Mouse (Mus musculus) lung, embryonic 14.5 days (tissue): Measurements from ENCODE around the gene Kcnh4. TPM values are rescaled to one million over a fixed set of nuclear protein-coding genes. Genes with fewer than 3 reads are reported as not detected.

Source experiments
- ATAC-seq: fragments of 200-750 bp; cut with Nextera tagmentation; 2 replicates; pipeline ENCODE4 v1.8.0; 2017; ENCODE audit warnings: mild to moderate bottlenecking, moderate TSS enrichment, moderate library complexity; ENCODE audit not compliant: insufficient read depth
- DNase-seq: peaks from one replicate; pipeline ENCODE4 v3.0.0-alpha.2; 2015
- H3K27ac ChIP-seq: fragments of 300-500 bp; sonication (generic); 2 replicates; pipeline ENCODE4 v1.5.1; 2014; ENCODE audit warnings: low read depth, mild to moderate bottlenecking, moderate library complexity
- H3K27me3 ChIP-seq: fragments of 300-500 bp; sonication (generic); 2 replicates; pipeline ENCODE4 v1.6.1; 2014; ENCODE audit warnings: low read length, control low read depth; ENCODE audit not compliant: insufficient read depth
- H3K36me3 ChIP-seq: fragments of 300-500 bp; sonication (generic); 2 replicates; pipeline ENCODE4 v1.6.1; 2014; ENCODE audit warnings: control low read depth; ENCODE audit not compliant: insufficient read depth
- H3K4me1 ChIP-seq: fragments of 300-500 bp; sonication (generic); 2 replicates; pipeline ENCODE4 v1.6.1; 2014; ENCODE audit warnings: antibody characterized with exemption, control low read depth; ENCODE audit not compliant: insufficient read depth
- H3K4me2 ChIP-seq: fragments of 300-500 bp; sonication (generic); 2 replicates; pipeline ENCODE4 v1.6.1; 2014; ENCODE audit warnings: mild to moderate bottlenecking
- H3K4me3 ChIP-seq: fragments of 300-500 bp; sonication (generic); 2 replicates; pipeline ENCODE4 v1.5.1; 2014; ENCODE audit warnings: low read depth, low read length
- H3K9ac ChIP-seq: fragments of 300-500 bp; sonication (generic); 2 replicates; pipeline ENCODE4 v1.6.1; 2014
- H3K9me3 ChIP-seq: fragments of 300-500 bp; sonication (generic); 2 replicates; pipeline ENCODE4 v1.6.1; 2016; ENCODE audit warnings: low read depth, low read length, control low read depth
- CTCF ChIP-seq: IDR thresholded peaks from 2 replicates; pipeline ENCODE4 v1.5.1; 2016; ENCODE audit warnings: antibody characterized with exemption, low read depth
- WGBS: fragments of 180-500 bp; shearing (Covaris S2); extraction: QIAGEN DNeasy Blood & Tissue Kit; methylation state at CpG from one replicate; pipeline ENCODE4 v1.1.7; 2014; 5-methylcytosine and 5-hydroxymethylcytosine counted together
- polyA plus RNA-seq: library from polyadenylated mRNA; unstranded; fragments of >200 nt; fragmentation: Nextera tagmentation; extraction: Ambion mirVana; gene quantifications from 2 replicates; pipeline ENCODE4 v1.2.1, GENCODE M21; 2014

Gene Kcnh4
- polyA plus RNA-seq, 1 experiment from 2014 or later: not detected

DNA sequence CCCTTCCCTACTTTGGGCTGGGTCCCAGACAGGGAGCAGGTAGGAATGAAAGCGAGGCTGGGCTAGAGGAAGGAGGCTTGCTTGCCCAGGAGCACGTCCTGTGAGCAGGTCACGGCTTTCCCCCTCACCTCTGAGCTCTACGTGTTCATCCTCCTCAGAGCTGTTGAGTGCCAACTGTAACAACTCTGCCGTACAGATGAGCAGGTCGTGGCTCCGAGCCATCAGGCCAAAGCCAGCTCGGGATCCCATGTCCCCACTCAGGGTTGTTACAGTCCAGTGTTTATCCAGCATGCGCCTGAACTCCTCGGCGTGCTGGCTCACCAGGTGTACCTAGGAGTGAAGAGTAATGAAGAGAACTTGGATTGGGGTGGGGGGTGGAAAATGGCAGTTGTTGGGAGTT, 56.4 kb downstream of the Kcnh4 start:
- no peak for TF ChIP-seq CTCF
- Histone ChIP-seq H3K4me2 (peak overlapping the region; percentile 4; the same call in 1 of the 2 replicates), H3K36me3 (peaks cover 41% of the 10 kb centered on the region), H3K9ac (no peak overlapping the region), H3K27me3 (no peaks in the 10 kb centered on the region), H3K4me1 (0 out of 2 replicates have a peak, but pooled peaks cover 2% of the 10 kb centered on the region), H3K27ac (no peak overlapping the region), H3K4me3 (no peak overlapping the region), H3K9me3 (no peaks in the 10 kb centered on the region)
- ATAC-seq (0 out of 2 replicates have a peak, but pooled peaks have one; percentile 8), DNase-seq (no peak)
- 54% methylated on average over 11 of the region's 11 CpGs for WGBS

DNA sequence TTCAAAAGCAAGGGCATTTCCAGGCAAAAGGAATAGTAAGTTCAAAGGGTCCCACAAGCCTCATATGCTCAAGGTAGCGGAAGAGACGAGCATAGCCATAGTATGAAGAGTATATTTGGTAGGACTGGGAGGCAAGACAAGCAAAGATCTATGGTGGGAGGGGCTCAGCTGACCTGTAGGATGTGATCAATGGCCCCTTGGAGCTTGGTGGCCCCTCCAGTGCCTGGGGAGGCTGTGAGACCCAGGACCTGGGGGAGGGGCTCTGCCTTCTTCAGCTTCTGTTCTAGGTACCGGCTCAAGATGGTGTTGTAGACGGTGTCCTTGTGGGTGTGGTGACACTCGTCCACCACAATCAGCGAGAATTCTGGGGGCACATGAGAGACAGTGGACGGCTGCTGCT, 56.8 kb downstream of the Kcnh4 start:
- Histone ChIP-seq H3K27ac (no peak overlapping the region), H3K4me2 (peak overlapping the region; percentile 46), H3K4me3 (no peak overlapping the region; the same call in 1 of the 2 replicates), H3K36me3 (peaks cover 39% of the 10 kb centered on the region), H3K4me1 (0 out of 2 replicates have a peak, but pooled peaks cover 2% of the 10 kb centered on the region), H3K27me3 (no peaks in the 10 kb centered on the region), H3K9ac (no peak overlapping the region), H3K9me3 (no peaks in the 10 kb centered on the region)
- TF ChIP-seq CTCF: no peak
- ATAC-seq: peak; percentile 10; the same call in 1 of the 2 replicates
- DNase-seq: no peak
- WGBS: 45% methylated on average over 7 of the region's 7 CpGs

DNA sequence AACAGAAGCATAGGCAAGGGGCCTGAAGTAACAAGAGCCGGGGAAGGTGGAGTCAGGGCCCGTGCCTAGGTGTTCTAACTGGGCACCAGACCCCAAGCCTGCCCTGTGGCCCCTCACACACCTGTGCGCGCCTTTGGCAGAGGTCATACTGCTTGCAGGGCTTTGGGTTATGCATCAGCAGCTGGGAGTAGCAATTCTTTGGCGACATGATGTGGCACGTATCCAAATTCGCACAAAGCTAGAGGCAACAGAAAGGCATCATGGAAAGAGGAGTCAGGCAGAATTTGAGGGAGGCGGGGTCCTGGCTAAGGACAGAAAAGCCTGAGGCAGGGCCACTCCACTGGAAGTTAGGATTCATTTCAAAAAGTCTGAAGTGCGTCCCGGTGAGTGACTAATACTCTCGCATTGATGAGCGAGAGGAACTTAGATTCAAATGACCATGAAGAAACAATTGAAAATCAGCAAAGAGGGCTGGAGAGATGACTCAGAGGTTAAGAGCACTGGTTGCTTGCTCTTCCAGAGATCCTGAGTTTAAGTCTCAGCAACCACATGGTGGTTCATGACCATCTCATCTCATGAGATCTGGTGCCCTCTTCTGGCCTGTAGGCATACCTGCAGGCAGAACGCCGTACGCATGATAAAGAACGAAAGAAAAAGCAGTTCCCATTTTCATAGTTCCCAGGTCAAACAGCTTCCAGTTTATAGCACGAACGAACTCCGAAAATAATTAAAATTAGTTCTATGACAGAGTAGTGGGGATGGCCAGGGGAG, 57.5 kb downstream of the Kcnh4 start:
- Histone ChIP-seq H3K36me3 (peaks cover 34% of the 10 kb centered on the region), H3K9ac (no peak overlapping the region), H3K27ac (no peak overlapping the region), H3K9me3 (no peaks in the 10 kb centered on the region), H3K4me1 (0 out of 2 replicates have a peak, but pooled peaks cover 2% of the 10 kb centered on the region), H3K27me3 (no peaks in the 10 kb centered on the region), H3K4me2 (peak overlapping the region; percentile 46), H3K4me3 (no peak overlapping the region)
- ATAC-seq (peak; percentile 37), DNase-seq (peak; percentile 95)
- WGBS: 35% methylated on average over 19 of the region's 19 CpGs
- TF ChIP-seq CTCF: peak; percentile 96

DNA sequence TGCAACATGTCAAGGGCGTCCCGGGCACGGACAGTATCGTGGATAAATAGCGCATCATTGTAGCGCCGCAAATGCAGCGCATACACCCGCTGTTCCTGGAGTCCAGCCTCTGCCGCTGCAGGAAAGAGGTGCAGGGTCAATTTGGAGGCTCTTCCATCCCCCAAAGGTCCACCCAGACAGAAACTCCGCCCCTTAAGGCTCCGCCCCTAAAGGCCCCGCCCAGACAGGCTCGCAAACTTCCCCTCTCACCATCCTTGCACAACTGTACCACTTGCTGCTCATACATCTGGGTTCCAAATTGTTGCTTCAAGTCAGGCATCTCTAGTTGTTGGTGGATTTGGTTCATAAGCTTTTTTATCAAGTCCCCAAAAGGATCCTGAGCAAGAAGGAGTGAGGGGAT, 58.4 kb downstream of the Kcnh4 start:
- Histone ChIP-seq H3K4me1 (0 out of 2 replicates have a peak, but pooled peaks cover 2% of the 10 kb centered on the region), H3K36me3 (peaks cover 24% of the 10 kb centered on the region), H3K9me3 (no peaks in the 10 kb centered on the region), H3K4me2 (peak overlapping the region; percentile 53), H3K9ac (0 out of 2 replicates have a peak overlapping the region, but pooled peaks have one; percentile 3), H3K27ac (no peak overlapping the region), H3K27me3 (no peaks in the 10 kb centered on the region), H3K4me3 (peak overlapping the region; percentile 19; the same call in 1 of the 2 replicates)
- no peak for TF ChIP-seq CTCF
- ATAC-seq: peak; percentile 65
- 7% methylated on average over 14 of the region's 14 CpGs for WGBS
- peak; percentile 79 for DNase-seq

DNA sequence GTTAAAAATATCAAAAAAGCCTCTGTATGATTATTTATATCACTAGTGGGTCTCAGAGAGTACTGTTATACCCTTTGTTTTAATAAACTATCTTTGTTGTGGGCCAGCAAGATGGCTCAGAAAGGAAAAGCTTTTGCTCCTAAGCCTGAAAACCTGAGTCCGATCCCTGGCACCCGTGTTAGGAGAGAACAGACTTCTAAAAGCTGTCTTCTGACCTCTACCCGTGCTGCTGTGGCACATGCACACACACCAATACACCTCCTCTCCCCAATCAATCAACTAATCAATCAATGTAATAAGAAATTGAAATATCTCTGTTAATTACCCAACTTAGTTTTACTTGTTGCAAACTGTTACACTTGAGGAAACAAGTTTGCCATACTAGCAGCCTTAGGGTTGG, 59.0 kb downstream of the Kcnh4 start:
- Histone ChIP-seq H3K27ac (no peak overlapping the region), H3K9me3 (no peaks in the 10 kb centered on the region), H3K4me1 (0 out of 2 replicates have a peak, but pooled peaks cover 2% of the 10 kb centered on the region), H3K9ac (no peak overlapping the region), H3K36me3 (peaks cover 18% of the 10 kb centered on the region), H3K27me3 (no peaks in the 10 kb centered on the region), H3K4me2 (peak overlapping the region; percentile 53; the same call in 1 of the 2 replicates), H3K4me3 (no peak overlapping the region)
- no peak for TF ChIP-seq CTCF
- WGBS: 71% methylated on average over 3 of the region's 3 CpGs
- DNase-seq (no peak), ATAC-seq (no peak)

DNA sequence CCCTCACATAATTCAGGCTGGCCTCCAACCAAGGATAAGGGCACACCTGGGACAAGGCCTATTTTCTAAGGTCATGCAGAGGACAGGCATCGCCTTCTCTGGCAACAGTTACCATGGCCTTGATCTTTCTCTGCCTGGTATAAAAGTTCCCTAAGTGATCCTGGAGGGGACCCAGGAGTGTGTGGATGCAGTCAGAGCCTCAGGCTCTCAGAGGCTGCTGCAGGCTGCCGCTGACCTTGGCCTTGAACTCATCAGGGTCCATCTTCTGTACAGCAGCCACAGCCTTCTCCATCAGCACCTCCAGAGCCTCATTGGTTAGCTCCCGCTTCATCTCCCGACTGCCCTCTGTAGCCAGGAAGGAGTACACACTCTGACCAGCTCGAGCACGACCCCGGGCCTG, 61.8 kb downstream of the Kcnh4 start:
- no peaks in the 10 kb centered on the region for H3K9me3 ChIP-seq

DNA sequence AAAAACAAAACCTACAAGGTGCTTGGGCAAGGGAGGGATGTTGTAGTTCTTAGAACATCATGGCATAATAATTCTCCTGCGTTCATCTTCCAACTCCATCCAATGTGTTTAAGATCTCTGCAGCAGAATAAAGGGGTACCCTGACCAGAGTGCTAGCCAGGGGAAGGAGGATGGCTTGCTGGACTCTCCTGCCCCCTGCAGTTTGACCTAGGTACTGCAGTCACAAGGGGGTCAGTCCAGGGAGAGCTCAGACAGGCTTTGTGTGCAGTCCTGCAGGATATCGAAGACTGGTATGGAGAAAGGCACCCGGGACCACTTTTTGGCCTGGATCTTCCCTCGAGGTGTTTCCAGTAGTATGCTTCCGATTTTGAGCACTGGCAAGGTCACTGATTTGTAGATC, 64.8 kb downstream of the Kcnh4 start:
- Histone ChIP-seq H3K27me3 (peaks cover 21% of the 10 kb centered on the region), H3K36me3 (0 out of 2 replicates have a peak, but pooled peaks cover 4% of the 10 kb centered on the region), H3K9ac (no peak overlapping the region), H3K4me3 (no peak overlapping the region), H3K27ac (no peak overlapping the region), H3K4me2 (no peak overlapping the region), H3K9me3 (no peaks in the 10 kb centered on the region), H3K4me1 (no peaks in the 10 kb centered on the region)
- WGBS: 32% methylated on average over 5 of the region's 5 CpGs
- ATAC-seq: no peak
- TF ChIP-seq CTCF: peak; percentile 94
- peak; percentile 78 for DNase-seq

More for the DNA sequence above, 61.8 kb downstream of the Kcnh4 start:
- Histone ChIP-seq H3K4me1 (0 out of 2 replicates have a peak, but pooled peaks cover 2% of the 10 kb centered on the region), H3K9ac (no peak overlapping the region), H3K4me2 (no peak overlapping the region), H3K4me3 (no peak overlapping the region), H3K36me3 (0 out of 2 replicates have a peak, but pooled peaks cover 4% of the 10 kb centered on the region), H3K27me3 (no peaks in the 10 kb centered on the region), H3K27ac (no peak overlapping the region)
- TF ChIP-seq CTCF: no peak
- DNase-seq (no peak), ATAC-seq (no peak)
- WGBS: 72% methylated on average over 7 of the region's 7 CpGs
